Mouse (Mus musculus) myocyte (in vitro differentiated cells): ENCODE measurements around the gene Map3k14. TPM values are rescaled to one million over a fixed set of nuclear protein-coding genes. Genes with fewer than 3 reads are reported as not detected.

Source experiments
- H3K27me3 ChIP-seq: one replicate; pipeline ENCODE4 v1.6.1; 2011; ENCODE audit not compliant: control insufficient read depth, insufficient read depth, insufficient read length
- H3K36me3 ChIP-seq: one replicate; pipeline ENCODE4 v1.6.1; 2011; ENCODE audit not compliant: control insufficient read depth, insufficient read depth
- H3K4me2 ChIP-seq: one replicate; pipeline ENCODE4 v1.6.1; 2011; ENCODE audit warnings: low read depth, control low read depth
- H3K4me3 ChIP-seq: one replicate; pipeline ENCODE4 v1.5.1; 2011; ENCODE audit warnings: mild to moderate bottlenecking, control low read depth, moderate library complexity
- H3K79me2 ChIP-seq: one replicate; pipeline ENCODE4 v1.6.1; 2011; ENCODE audit not compliant: control insufficient read depth, insufficient read depth
- H3ac ChIP-seq: one replicate; pipeline ENCODE4 v1.6.1; 2011; ENCODE audit not compliant: control insufficient read depth, insufficient read length
- CEBPB ChIP-seq: IDR thresholded peaks from 2 replicates; pipeline ENCODE4 v1.6.1; 2011; ENCODE audit warnings: mild to moderate bottlenecking, moderate library complexity; ENCODE audit not compliant: poor library complexity, insufficient read depth, severe bottlenecking
- E2F4 ChIP-seq: IDR thresholded peaks from one replicate; pipeline ENCODE4 v1.6.1; 2011; ENCODE audit warnings: mild to moderate bottlenecking, control low read depth, moderate library complexity; ENCODE audit not compliant: insufficient read depth
- MAX ChIP-seq: IDR thresholded peaks from one replicate; pipeline ENCODE4 v1.6.1; 2011; ENCODE audit warnings: low read depth, mild to moderate bottlenecking, control low read depth
- MYOD1 ChIP-seq, 3 experiments: IDR thresholded peaks; one replicate each; pipeline ENCODE4 v1.6.1; 2011; ENCODE audit warnings: control low read depth in 2 of 3, low read depth in 2 of 3, mild to moderate bottlenecking in 2 of 3, moderate library complexity in 1 of 3; ENCODE audit not compliant: insufficient read length in 2 of 3, control insufficient read depth in 1 of 3
- MYOG ChIP-seq, 3 experiments: IDR thresholded peaks; one replicate each; pipeline ENCODE4 v1.6.1; 2011; ENCODE audit warnings: control low read depth in 2 of 3, low read depth in 2 of 3, mild to moderate bottlenecking in 2 of 3; ENCODE audit not compliant: insufficient read length in 2 of 3, control insufficient read depth in 1 of 3, insufficient read depth in 1 of 3
- POLR2A ChIP-seq: IDR thresholded peaks from one replicate; pipeline ENCODE4 v1.6.1; 2011; ENCODE audit warnings: low read depth, mild to moderate bottlenecking, control low read depth, moderate library complexity; ENCODE audit not compliant: insufficient read length
- POLR2AphosphoS2 ChIP-seq: IDR thresholded peaks from one replicate; pipeline ENCODE4 v1.6.1; 2011; ENCODE audit warnings: low read depth, control low read depth; ENCODE audit not compliant: insufficient read length
- REST ChIP-seq: IDR thresholded peaks from one replicate; pipeline ENCODE4 v1.6.1; 2011; ENCODE audit warnings: mild to moderate bottlenecking, control low read depth, moderate library complexity; ENCODE audit not compliant: insufficient read depth, insufficient read length
- SRF ChIP-seq: IDR thresholded peaks from one replicate; pipeline ENCODE4 v1.6.1; 2011; ENCODE audit warnings: low read depth; ENCODE audit not compliant: control insufficient read depth, insufficient read length
- TCF12 ChIP-seq: IDR thresholded peaks from one replicate; pipeline ENCODE4 v1.6.1; 2011; ENCODE audit warnings: mild to moderate bottlenecking, control low read depth; ENCODE audit not compliant: poor library complexity, insufficient read depth, severe bottlenecking
- TCF3 ChIP-seq: IDR thresholded peaks from one replicate; pipeline ENCODE4 v1.6.1; 2011; ENCODE audit warnings: low read depth, control low read depth; ENCODE audit not compliant: insufficient read length
- USF1 ChIP-seq: IDR thresholded peaks from one replicate; pipeline ENCODE4 v1.6.1; 2011; ENCODE audit warnings: low read depth, mild to moderate bottlenecking, control low read depth, moderate library complexity
- polyA plus RNA-seq: library from polyadenylated mRNA; unstranded; fragments of >200 nt; fragmentation: generic; extraction: Trizol; gene quantifications from one replicate; pipeline ENCODE4 v1.2.1, GENCODE M21; 2012; ENCODE audit warnings: missing spikeins

The Map3k14 gene
- polyA plus RNA-seq, 1 experiment = 12.9 TPM

- TF ChIP-seq TCF3 (no peak), MYOG (IDR thresholded peaks at IDR 0.05; ENCODE audit: control insufficient read depth in 1 of 3, insufficient read depth in 1 of 3, insufficient read length in 2 of 3, low read depth in 2 of 3) (no peak), MAX (no peak), USF1 (no peak), TCF12 (no peak), E2F4 (no peak), MYOD1 (IDR thresholded peaks at IDR 0.05; ENCODE audit: control insufficient read depth in 1 of 3, insufficient read length in 2 of 3, low read depth in 2 of 3) (no peak)
- Histone ChIP-seq H3K4me2 (peak overlapping the region; percentile 52), H3K79me2 (no peaks in the 10 kb centered on the region), H3ac (no peak overlapping the region), H3K36me3 (no peaks in the 10 kb centered on the region), H3K4me3 (no peak overlapping the region), H3K27me3 (peaks cover 7% of the 10 kb centered on the region)
Measured at GRCm38 (mm10) chr11:103173041-103173770, 94.1 kb downstream of the Map3k14 start.

- Histone ChIP-seq H3K79me2 (no peaks in the 10 kb centered on the region), H3K36me3 (no peaks in the 10 kb centered on the region), H3K27me3 (peaks cover 7% of the 10 kb centered on the region), H3K4me2 (peak overlapping the region; percentile 52), H3K4me3 (peak overlapping the region; percentile 12), H3ac (no peak overlapping the region)
- TF ChIP-seq USF1 = no peak
- no peak for TF ChIP-seq POLR2AphosphoS2
- TF ChIP-seq MYOD1 (IDR thresholded peaks at IDR 0.05; ENCODE audit: control insufficient read depth in 1 of 3, insufficient read length in 2 of 3, low read depth in 2 of 3) = no peak
- TF ChIP-seq REST = no peak
- TF ChIP-seq TCF12 = no peak
- TF ChIP-seq MAX = no peak
- no peak for TF ChIP-seq MYOG (IDR thresholded peaks at IDR 0.05; ENCODE audit: control insufficient read depth in 1 of 3, insufficient read depth in 1 of 3, insufficient read length in 2 of 3, low read depth in 2 of 3)
- no peak for TF ChIP-seq E2F4
- no peak for TF ChIP-seq POLR2A
- no peak for TF ChIP-seq TCF3
- no peak for TF ChIP-seq SRF
- TF ChIP-seq CEBPB = no peak
Measured at GRCm38 (mm10) chr11:103172392-103173040, 94.8 kb downstream of the Map3k14 start.

GRCm38 (mm10) chr11:103171703-103172391 is 95.4 kb downstream of the Map3k14 start:
- Histone ChIP-seq H3K79me2 (no peaks in the 10 kb centered on the region), H3K4me2 (peak overlapping the region; percentile 52), H3K4me3 (peak overlapping the region; percentile 12), H3K27me3 (peaks cover 7% of the 10 kb centered on the region), H3K36me3 (no peaks in the 10 kb centered on the region), H3ac (peak overlapping the region; percentile 4)
- TF ChIP-seq POLR2A = no peak
- no peak for TF ChIP-seq MAX
- no peak for TF ChIP-seq REST
- TF ChIP-seq MYOG (IDR thresholded peaks at IDR 0.05; ENCODE audit: control insufficient read depth in 1 of 3, insufficient read depth in 1 of 3, insufficient read length in 2 of 3, low read depth in 2 of 3) = no peak

GRCm38 (mm10) chr11:103171286-103171620 is 96.0 kb downstream of the Map3k14 start:
- TF ChIP-seq TCF3 (no peak), MYOD1 (IDR thresholded peaks at IDR 0.05; ENCODE audit: control insufficient read depth in 1 of 3, insufficient read length in 2 of 3, low read depth in 2 of 3) (peak in 1 of 3 experiments; percentile 3)
- Histone ChIP-seq H3K79me2 (no peaks in the 10 kb centered on the region), H3K36me3 (no peaks in the 10 kb centered on the region), H3ac (peak overlapping the region; percentile 4), H3K4me3 (peak overlapping the region; percentile 12), H3K27me3 (peaks cover 7% of the 10 kb centered on the region), H3K4me2 (peak overlapping the region; percentile 52)

- H3K36me3 ChIP-seq = no peaks in the 10 kb centered on the region
- H3K27me3 ChIP-seq = peaks cover 7% of the 10 kb centered on the region
- peak within 1 kb of the TSS; percentile 4 for H3ac ChIP-seq
- H3K4me2 ChIP-seq = peak within 1 kb of the TSS; percentile 52
- peak within 1 kb of the TSS; percentile 12 for H3K4me3 ChIP-seq
- H3K79me2 ChIP-seq = no peaks in the 10 kb centered on the region
- TF ChIP-seq MYOD1 (IDR thresholded peaks at IDR 0.05; ENCODE audit: control insufficient read depth in 1 of 3, insufficient read length in 2 of 3, low read depth in 2 of 3) (peak in 1 of 3 experiments; percentile 39), REST (no peak), E2F4 (no peak), MAX (no peak), POLR2AphosphoS2 (no peak)
Measured at GRCm38 (mm10) chr11:103170494-103171285, 96.6 kb downstream of the Map3k14 start, which contains the start of gene Fmnl1. Gene Fmnl1 (plus strand): TSS chr11:103171107.
